Comparison of ENCODE assay signal across 19 mouse cellular contexts in the genomic region with DNA sequence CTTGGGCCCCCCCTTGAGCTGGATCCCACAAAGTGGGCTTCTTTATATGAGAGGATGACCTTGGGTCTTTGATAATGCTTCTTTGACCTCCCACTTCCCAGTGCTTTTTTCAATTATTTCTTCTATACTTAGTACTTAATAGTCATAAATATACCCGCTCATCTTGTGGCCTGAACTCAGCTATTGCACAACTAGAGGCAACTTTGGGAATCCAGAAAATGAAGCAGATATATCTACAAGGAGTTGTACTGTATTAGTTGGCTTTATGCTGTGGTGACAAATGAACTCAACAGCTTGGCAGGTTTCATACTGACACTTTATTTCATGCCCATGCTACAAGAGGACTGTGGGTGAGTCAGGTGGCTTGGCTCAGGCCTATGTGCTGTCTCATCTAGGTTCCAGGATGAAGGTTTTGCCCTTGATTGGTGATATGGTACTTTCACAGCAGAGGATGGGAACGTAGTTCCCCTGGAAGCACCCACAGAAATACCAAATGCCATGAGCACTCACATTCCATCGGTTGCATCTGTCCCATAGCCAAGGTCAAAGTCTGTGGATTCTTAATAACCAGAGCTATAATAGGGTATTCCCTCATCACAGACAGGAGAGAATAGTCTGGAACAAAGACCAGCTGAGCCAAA.
"Had no signal": no experiment of that assay in that cellular context is flagged by ENCODE, and none has a peak within 500 bp of the region (broad histone marks: within the 10 kb centered on the region; RNA-seq: fewer than 3 reads in every experiment).

No protein-coding gene starts in this region.

- ATAC-seq: liver, embryonic 12.5 days had no signal

- H3K4me2 ChIP-seq: kidney, embryonic 15.5 days; limb, embryonic 13.5 days; liver, embryonic 12.5 days; liver, embryonic 15.5 days; midbrain, embryonic 11.5 days; neural tube, embryonic 13.5 days; stomach, embryonic 15.5 days had no signal

- H3K4me3 ChIP-seq: kidney, embryonic 15.5 days; limb, embryonic 10.5 days; limb, embryonic 13.5 days; liver, embryonic 12.5 days; liver, embryonic 15.5 days; neural tube, embryonic 13.5 days; stomach, embryonic 15.5 days had no signal

- H3K4me1 ChIP-seq: kidney, embryonic 15.5 days; limb, embryonic 10.5 days; liver, embryonic 12.5 days; liver, embryonic 15.5 days; stomach, embryonic 15.5 days had no signal

- H3K9me3 ChIP-seq: kidney, embryonic 15.5 days; limb, embryonic 10.5 days; limb, embryonic 13.5 days; liver, embryonic 12.5 days; liver, embryonic 15.5 days; neural tube, embryonic 13.5 days; stomach, embryonic 15.5 days had no signal

- H3K27me3 ChIP-seq: kidney, embryonic 15.5 days; limb, embryonic 13.5 days; liver, embryonic 12.5 days; liver, embryonic 15.5 days; neural tube, embryonic 13.5 days; stomach, embryonic 15.5 days had no signal

- H3K27ac ChIP-seq: kidney, embryonic 15.5 days; limb, embryonic 10.5 days; limb, embryonic 13.5 days; liver, embryonic 12.5 days; liver, embryonic 15.5 days; neural tube, embryonic 13.5 days; stomach, embryonic 15.5 days had no signal

- H3K36me3 ChIP-seq: kidney, embryonic 15.5 days; limb, embryonic 10.5 days; limb, embryonic 13.5 days; liver, embryonic 12.5 days; liver, embryonic 15.5 days; neural tube, embryonic 13.5 days; stomach, embryonic 15.5 days had no signal

- DNase-seq: kidney, postnatal 10 days; kidney, postnatal 36 days; liver; lung, adult 18-20 months; lung, postnatal 14 days; lung, postnatal 4 days; midbrain, embryonic 14.5 days; retina, postnatal 1 day; right cerebral cortex, postnatal 25 days; spleen, adult 18-20 months; thymus, postnatal 25 days had no signal

- H3K9ac ChIP-seq: kidney, embryonic 15.5 days; limb, embryonic 13.5 days; liver, embryonic 12.5 days; liver, embryonic 15.5 days; neural tube, embryonic 13.5 days; stomach, embryonic 15.5 days had no signal
